Mouse (Mus musculus): ENCODE data around the gene Eprs. TPM values are rescaled to one million over a fixed set of nuclear protein-coding genes. Genes with fewer than 3 reads are reported as not detected.

Eprs gene
- polyA plus RNA-seq, 1 experiment from 2014 or later = 144 TPM

- H3K9ac ChIP-seq (ENCODE audit: low read length) = peak within 1 kb of the TSS; percentile 83
- H3K4me1 ChIP-seq (ENCODE audit: control insufficient read depth, insufficient read depth, low read length) = no peaks in the 10 kb centered on the region; the same call in 1 of the 2 replicates
- H3K36me3 ChIP-seq (ENCODE audit: control insufficient read depth, insufficient read depth, low read length) = no peaks in the 10 kb centered on the region
- peak; percentile 91 for DNase-seq (ENCODE audit: low spot score)
- H3K27me3 ChIP-seq (ENCODE audit: control insufficient read depth, insufficient read depth, low read length) = no peaks in the 10 kb centered on the region
- no peaks in the 10 kb centered on the region for H3K9me3 ChIP-seq (ENCODE audit: control insufficient read depth, low read length)
- H3K4me3 ChIP-seq (ENCODE audit: low read depth, low read length) = peak within 1 kb of the TSS; percentile 71
- peak within 1 kb of the TSS; percentile 71 for H3K4me2 ChIP-seq (ENCODE audit: low read depth, severe bottlenecking)
- WGBS = under 1% methylated on average over 32 of the region's 32 CpGs
- peak; percentile 79 for ATAC-seq (ENCODE audit: insufficient number of reproducible peaks, low FRiP score, low TSS enrichment, low read depth)
- H3K27ac ChIP-seq (replicated peaks; ENCODE audit: low read depth, low read length) = peak within 1 kb of the TSS; percentile 57; the same call in 1 of the 2 replicates
Measured at GRCm38 (mm10) chr1:185331983-185332430, 30.8 kb upstream of the Eprs start, which contains the start of gene Bpnt1. Gene Bpnt1, plus strand, starts transcription at chr1:185332149.

- Histone ChIP-seq H3K27ac (replicated peaks; ENCODE audit: low read depth, low read length) (no peak overlapping the region), H3K36me3 (ENCODE audit: control insufficient read depth, insufficient read depth, low read length) (no peaks in the 10 kb centered on the region), H3K4me2 (ENCODE audit: low read depth, severe bottlenecking) (no peak overlapping the region), H3K27me3 (ENCODE audit: control insufficient read depth, insufficient read depth, low read length) (no peaks in the 10 kb centered on the region), H3K9me3 (ENCODE audit: control insufficient read depth, low read length) (no peaks in the 10 kb centered on the region), H3K4me1 (ENCODE audit: control insufficient read depth, insufficient read depth, low read length) (no peaks in the 10 kb centered on the region; the same call in 1 of the 2 replicates), H3K9ac (ENCODE audit: low read length) (no peak overlapping the region), H3K4me3 (ENCODE audit: low read depth, low read length) (no peak overlapping the region)
- WGBS = 89% methylated on average over 5 of the region's 5 CpGs
- DNase-seq (ENCODE audit: low spot score) = no peak
- ATAC-seq (ENCODE audit: insufficient number of reproducible peaks, low FRiP score, low TSS enrichment, low read depth) = no peak
Measured at GRCm38 (mm10) chr1:185333651-185334050, 29.2 kb upstream of the Eprs start.

- Histone ChIP-seq H3K27ac (replicated peaks; ENCODE audit: low read depth, low read length) (no peak overlapping the region), H3K9ac (ENCODE audit: low read length) (no peak overlapping the region), H3K9me3 (ENCODE audit: control insufficient read depth, low read length) (no peaks in the 10 kb centered on the region), H3K36me3 (ENCODE audit: control insufficient read depth, insufficient read depth, low read length) (no peaks in the 10 kb centered on the region), H3K4me1 (ENCODE audit: control insufficient read depth, insufficient read depth, low read length) (no peaks in the 10 kb centered on the region; the same call in 1 of the 2 replicates), H3K4me2 (ENCODE audit: low read depth, severe bottlenecking) (no peak overlapping the region), H3K4me3 (ENCODE audit: low read depth, low read length) (no peak overlapping the region), H3K27me3 (ENCODE audit: control insufficient read depth, insufficient read depth, low read length) (no peaks in the 10 kb centered on the region)
- DNase-seq (ENCODE audit: low spot score) = no peak
- no peak for ATAC-seq (ENCODE audit: insufficient number of reproducible peaks, low FRiP score, low TSS enrichment, low read depth)
- 92% methylated on average over 4 of the region's 4 CpGs for WGBS
Measured at GRCm38 (mm10) chr1:185334136-185334535, 28.7 kb upstream of the Eprs start.

GRCm38 (mm10) chr1:185335231-185335765, 27.5 kb upstream of the Eprs start:
- Histone ChIP-seq H3K4me2 (ENCODE audit: low read depth, severe bottlenecking) (no peak overlapping the region), H3K9me3 (ENCODE audit: control insufficient read depth, low read length) (no peaks in the 10 kb centered on the region), H3K36me3 (ENCODE audit: control insufficient read depth, insufficient read depth, low read length) (no peaks in the 10 kb centered on the region), H3K4me1 (ENCODE audit: control insufficient read depth, insufficient read depth, low read length) (no peaks in the 10 kb centered on the region; the same call in 1 of the 2 replicates), H3K9ac (ENCODE audit: low read length) (no peak overlapping the region), H3K27ac (replicated peaks; ENCODE audit: low read depth, low read length) (no peak overlapping the region), H3K4me3 (ENCODE audit: low read depth, low read length) (no peak overlapping the region), H3K27me3 (ENCODE audit: control insufficient read depth, insufficient read depth, low read length) (no peaks in the 10 kb centered on the region)
- 80% methylated on average over 6 of the region's 6 CpGs for WGBS
- ATAC-seq (ENCODE audit: insufficient number of reproducible peaks, low FRiP score, low TSS enrichment, low read depth) (no peak), DNase-seq (ENCODE audit: low spot score) (no peak)

GRCm38 (mm10) chr1:185336535-185336934, 26.3 kb upstream of the Eprs start:
- Histone ChIP-seq H3K27ac (replicated peaks; ENCODE audit: low read depth, low read length) (no peak overlapping the region), H3K36me3 (ENCODE audit: control insufficient read depth, insufficient read depth, low read length) (no peaks in the 10 kb centered on the region), H3K4me1 (ENCODE audit: control insufficient read depth, insufficient read depth, low read length) (no peaks in the 10 kb centered on the region; the same call in 1 of the 2 replicates), H3K4me3 (ENCODE audit: low read depth, low read length) (no peak overlapping the region), H3K27me3 (ENCODE audit: control insufficient read depth, insufficient read depth, low read length) (no peaks in the 10 kb centered on the region), H3K9ac (ENCODE audit: low read length) (no peak overlapping the region), H3K4me2 (ENCODE audit: low read depth, severe bottlenecking) (no peak overlapping the region), H3K9me3 (ENCODE audit: control insufficient read depth, low read length) (no peaks in the 10 kb centered on the region)
- DNase-seq (ENCODE audit: low spot score) (no peak), ATAC-seq (ENCODE audit: insufficient number of reproducible peaks, low FRiP score, low TSS enrichment, low read depth) (no peak)
- WGBS = 79% methylated on average over 3 of the region's 3 CpGs

- Histone ChIP-seq H3K4me3 (ENCODE audit: low read depth, low read length) (no peak overlapping the region), H3K4me1 (ENCODE audit: control insufficient read depth, insufficient read depth, low read length) (no peaks in the 10 kb centered on the region), H3K36me3 (ENCODE audit: control insufficient read depth, insufficient read depth, low read length) (peaks cover 5% of the 10 kb centered on the region; the same call in 1 of the 2 replicates), H3K27ac (replicated peaks; ENCODE audit: low read depth, low read length) (no peak overlapping the region), H3K9ac (ENCODE audit: low read length) (no peak overlapping the region), H3K27me3 (ENCODE audit: control insufficient read depth, insufficient read depth, low read length) (no peaks in the 10 kb centered on the region), H3K9me3 (ENCODE audit: control insufficient read depth, low read length) (no peaks in the 10 kb centered on the region), H3K4me2 (ENCODE audit: low read depth, severe bottlenecking) (no peak overlapping the region)
- 94% methylated on average over 4 of the region's 4 CpGs for WGBS
- ATAC-seq (ENCODE audit: insufficient number of reproducible peaks, low FRiP score, low TSS enrichment, low read depth) (no peak), DNase-seq (ENCODE audit: low spot score) (no peak)
Measured at GRCm38 (mm10) chr1:185342441-185342840, 20.4 kb upstream of the Eprs start.

- no peaks in the 10 kb centered on the region for H3K9me3 ChIP-seq (ENCODE audit: control insufficient read depth, low read length)
- 81% methylated on average over 8 of the region's 8 CpGs for WGBS
- no peaks in the 10 kb centered on the region for H3K27me3 ChIP-seq (ENCODE audit: control insufficient read depth, insufficient read depth, low read length)
- DNase-seq (ENCODE audit: low spot score) = no peak
- no peak overlapping the region for H3K4me2 ChIP-seq (ENCODE audit: low read depth, severe bottlenecking)
- peaks cover 5% of the 10 kb centered on the region; the same call in 1 of the 2 replicates for H3K36me3 ChIP-seq (ENCODE audit: control insufficient read depth, insufficient read depth, low read length)
- no peak overlapping the region for H3K9ac ChIP-seq (ENCODE audit: low read length)
- no peaks in the 10 kb centered on the region for H3K4me1 ChIP-seq (ENCODE audit: control insufficient read depth, insufficient read depth, low read length)
- ATAC-seq (ENCODE audit: insufficient number of reproducible peaks, low FRiP score, low TSS enrichment, low read depth) = no peak
- no peak overlapping the region for H3K27ac ChIP-seq (replicated peaks; ENCODE audit: low read depth, low read length)
- no peak overlapping the region for H3K4me3 ChIP-seq (ENCODE audit: low read depth, low read length)
Measured at GRCm38 (mm10) chr1:185343422-185343821, 19.4 kb upstream of the Eprs start.

- 85% methylated on average over 10 of the region's 10 CpGs for WGBS
- DNase-seq (ENCODE audit: low spot score) = no peak
- Histone ChIP-seq H3K4me3 (ENCODE audit: low read depth, low read length) (no peak overlapping the region), H3K36me3 (ENCODE audit: control insufficient read depth, insufficient read depth, low read length) (peaks cover 10% of the 10 kb centered on the region), H3K4me1 (ENCODE audit: control insufficient read depth, insufficient read depth, low read length) (no peaks in the 10 kb centered on the region), H3K9me3 (ENCODE audit: control insufficient read depth, low read length) (no peaks in the 10 kb centered on the region), H3K27ac (replicated peaks; ENCODE audit: low read depth, low read length) (no peak overlapping the region), H3K9ac (ENCODE audit: low read length) (no peak overlapping the region), H3K27me3 (ENCODE audit: control insufficient read depth, insufficient read depth, low read length) (no peaks in the 10 kb centered on the region), H3K4me2 (ENCODE audit: low read depth, severe bottlenecking) (no peak overlapping the region)
- ATAC-seq (ENCODE audit: insufficient number of reproducible peaks, low FRiP score, low TSS enrichment, low read depth) = no peak
Measured at GRCm38 (mm10) chr1:185346188-185346587, 16.7 kb upstream of the Eprs start.

GRCm38 (mm10) chr1:185349741-185350140, 13.1 kb upstream of the Eprs start:
- no peaks in the 10 kb centered on the region for H3K4me1 ChIP-seq (ENCODE audit: control insufficient read depth, insufficient read depth, low read length)
- H3K4me3 ChIP-seq (ENCODE audit: low read depth, low read length) = no peak overlapping the region
- 94% methylated on average over 14 of the region's 14 CpGs for WGBS
- no peak overlapping the region for H3K27ac ChIP-seq (replicated peaks; ENCODE audit: low read depth, low read length)
- ATAC-seq (ENCODE audit: insufficient number of reproducible peaks, low FRiP score, low TSS enrichment, low read depth) = no peak
- peaks cover 13% of the 10 kb centered on the region for H3K36me3 ChIP-seq (ENCODE audit: control insufficient read depth, insufficient read depth, low read length)
- H3K4me2 ChIP-seq (ENCODE audit: low read depth, severe bottlenecking) = no peak overlapping the region
- no peak overlapping the region for H3K9ac ChIP-seq (ENCODE audit: low read length)
- no peak for DNase-seq (ENCODE audit: low spot score)
- no peaks in the 10 kb centered on the region for H3K27me3 ChIP-seq (ENCODE audit: control insufficient read depth, insufficient read depth, low read length)
- no peaks in the 10 kb centered on the region for H3K9me3 ChIP-seq (ENCODE audit: control insufficient read depth, low read length)
